Mouse (Mus musculus) lung, embryonic 16.5 days (tissue): ENCODE results near the gene 1700025F22Rik. TPM values are rescaled to one million over a fixed set of nuclear protein-coding genes. Genes with fewer than 3 reads are reported as not detected.
"Not testable (repeated sequence)": the region's sequence is repeated elsewhere in the genome, so short reads cannot be mapped to it uniquely, and the experiment has no call there.

Experiments
- ATAC-seq: fragments of 200-750 bp; cut with Nextera tagmentation; 2 replicates; pipeline ENCODE4 v1.8.0; 2017; ENCODE audit warnings: low read depth, mild to moderate bottlenecking, moderate library complexity
- H3K27ac ChIP-seq: fragments of 300-500 bp; sonication (generic); 2 replicates; pipeline ENCODE4 v1.5.1; 2014; ENCODE audit warnings: mild to moderate bottlenecking, control low read depth, low read length
- H3K27me3 ChIP-seq: fragments of 300-500 bp; sonication (generic); 2 replicates; pipeline ENCODE4 v1.6.1; 2014; ENCODE audit warnings: low read depth, low read length, mixed read lengths; ENCODE audit not compliant: control insufficient read depth, insufficient read depth
- H3K36me3 ChIP-seq: fragments of 300-500 bp; sonication (generic); 2 replicates; pipeline ENCODE4 v1.6.1; 2014; ENCODE audit warnings: low read length; ENCODE audit not compliant: control insufficient read depth, insufficient read depth
- H3K4me1 ChIP-seq: fragments of 300-500 bp; sonication (generic); replicated peaks from 2 replicates; pipeline ENCODE4 v1.6.1; 2014; ENCODE audit warnings: low read length, mixed read lengths; ENCODE audit not compliant: control insufficient read depth, insufficient read depth
- H3K4me2 ChIP-seq: fragments of 300-500 bp; sonication (generic); 2 replicates; pipeline ENCODE4 v1.6.1; 2014; ENCODE audit warnings: low read depth, low read length, control low read depth
- H3K4me3 ChIP-seq: fragments of 300-500 bp; sonication (generic); 2 replicates; pipeline ENCODE4 v1.5.1; 2014; ENCODE audit warnings: mild to moderate bottlenecking, low read length, control low read depth
- H3K9ac ChIP-seq: fragments of 300-500 bp; sonication (generic); 2 replicates; pipeline ENCODE4 v1.6.1; 2014; ENCODE audit warnings: low read length, control low read depth
- H3K9me3 ChIP-seq: fragments of 300-500 bp; sonication (generic); 2 replicates; pipeline ENCODE4 v1.6.1; 2016; ENCODE audit warnings: low read length; ENCODE audit not compliant: control insufficient read depth
- WGBS: fragments of 180-500 bp; shearing (Covaris S2); extraction: QIAGEN DNeasy Blood & Tissue Kit; methylation state at CpG from one replicate; pipeline ENCODE4 v1.1.7; 2014; 5-methylcytosine and 5-hydroxymethylcytosine counted together
- polyA plus RNA-seq: library from polyadenylated mRNA; unstranded; fragments of >200 nt; fragmentation: Nextera tagmentation; extraction: Ambion mirVana; gene quantifications from 2 replicates; pipeline ENCODE4 v1.2.1, GENCODE M21; 2015

Gene 1700025F22Rik
- polyA plus RNA-seq, 1 experiment from 2014 or later: not detected

DNA sequence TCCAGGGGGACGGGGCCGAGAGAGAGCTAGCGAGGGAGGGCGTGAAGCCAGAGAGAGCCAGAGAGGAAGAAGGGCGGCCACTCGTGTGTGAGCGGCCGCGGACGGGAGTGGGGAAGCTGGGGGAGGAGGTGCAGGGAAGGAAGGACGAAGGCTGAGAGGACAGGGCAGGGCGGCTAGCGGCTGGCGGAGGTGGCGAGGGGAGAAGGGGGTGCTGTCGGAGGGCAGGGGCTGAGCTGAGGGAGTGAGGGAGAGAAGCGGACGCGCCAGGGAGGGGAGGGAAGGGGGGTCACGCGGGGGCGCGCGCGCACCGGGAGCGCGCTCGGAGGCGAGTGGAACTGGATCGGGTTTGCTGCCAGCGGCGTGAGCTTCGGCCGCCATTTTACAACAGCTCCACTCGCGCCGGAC lies 44.1 kb downstream of the 1700025F22Rik start:
- peak; percentile 100 for ATAC-seq
- H3K4me1 ChIP-seq, H3K9me3 ChIP-seq, H3K36me3 ChIP-seq, H3K27ac ChIP-seq, H3K27me3 ChIP-seq: not testable (repeated sequence)
- H3K9ac ChIP-seq: peak overlapping the region; percentile 67
- H3K4me3 ChIP-seq: peak overlapping the region; percentile 47
- 2% methylated on average over 12 of the region's 38 CpGs for WGBS
- H3K4me2 ChIP-seq: peak overlapping the region; percentile 56

DNA sequence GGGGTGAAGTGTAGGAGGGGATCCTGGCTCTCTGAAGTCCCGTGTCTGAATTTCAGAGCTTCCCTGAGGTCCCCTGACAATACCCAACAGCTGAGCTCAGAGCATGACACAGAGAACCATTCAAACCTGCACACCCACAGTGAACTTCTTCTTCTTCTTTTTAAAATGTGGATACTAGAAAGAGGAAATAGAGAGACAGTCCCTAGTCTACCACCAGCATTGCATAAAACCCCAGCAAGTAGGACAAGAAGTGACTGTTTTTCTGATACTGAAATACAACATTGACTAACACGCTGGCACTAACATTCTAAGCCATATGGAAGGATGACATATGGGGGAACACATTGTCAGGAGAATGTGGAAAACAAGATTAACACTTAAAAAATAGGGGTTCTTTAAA lies 45.8 kb downstream of the 1700025F22Rik start:
- no peak overlapping the region for H3K27ac ChIP-seq
- H3K36me3 ChIP-seq: no peaks in the 10 kb centered on the region
- WGBS: 78% methylated on average over 2 of the region's 2 CpGs
- no peak overlapping the region for H3K9ac ChIP-seq
- no peak overlapping the region for H3K4me3 ChIP-seq
- H3K4me2 ChIP-seq: no peak overlapping the region
- H3K4me1 ChIP-seq: no peaks in the 10 kb centered on the region
- ATAC-seq: no peak
- H3K9me3 ChIP-seq: no peaks in the 10 kb centered on the region
- no peaks in the 10 kb centered on the region for H3K27me3 ChIP-seq

DNA sequence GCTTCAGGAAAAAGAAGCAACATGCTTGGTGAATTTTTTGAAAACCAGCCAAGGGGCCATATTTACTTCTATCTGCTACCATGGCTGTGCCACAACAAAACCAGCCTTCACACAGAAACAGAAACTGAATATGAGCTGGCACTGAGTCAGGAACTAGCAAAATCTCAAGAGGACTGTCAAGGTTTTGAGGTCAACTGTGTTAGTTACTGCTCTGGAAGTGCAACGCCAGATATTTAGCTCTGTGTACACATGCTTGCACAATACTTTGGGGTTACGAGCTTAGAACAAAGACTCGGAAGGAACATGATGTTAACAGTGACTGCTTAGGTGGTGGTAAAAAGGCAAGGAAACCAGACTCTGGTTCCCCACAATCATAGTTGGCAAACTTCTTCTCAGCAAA lies 57.4 kb downstream of the 1700025F22Rik start:
- Histone ChIP-seq H3K27ac (no peak overlapping the region), H3K36me3 (no peaks in the 10 kb centered on the region), H3K27me3 (no peaks in the 10 kb centered on the region), H3K9me3 (no peaks in the 10 kb centered on the region), H3K4me2 (no peak overlapping the region), H3K4me3 (no peak overlapping the region), H3K4me1 (no peaks in the 10 kb centered on the region), H3K9ac (no peak overlapping the region)
- WGBS: 57% methylated on average over 3 of the region's 3 CpGs
- ATAC-seq: peak; percentile 57

DNA sequence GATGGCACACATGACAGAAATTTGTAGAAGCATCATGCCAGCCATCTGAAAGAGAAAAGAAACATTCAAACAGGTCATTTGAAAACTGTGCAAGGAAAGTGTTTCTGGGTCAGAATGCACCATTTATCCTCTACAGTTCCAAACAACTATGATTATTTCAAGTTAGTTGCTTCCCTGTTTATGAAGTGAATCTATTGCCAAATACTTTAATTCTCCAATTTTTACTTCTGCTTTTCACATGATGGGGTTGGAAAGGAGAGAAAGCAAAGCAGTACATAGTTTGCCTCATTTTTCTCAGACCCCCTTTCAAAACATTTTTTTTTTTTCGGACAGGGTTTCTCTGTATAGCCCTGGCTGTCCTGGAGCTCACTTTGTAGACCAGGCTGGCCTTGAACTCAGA lies 63.2 kb downstream of the 1700025F22Rik start:
- no peak overlapping the region for H3K4me2 ChIP-seq
- WGBS: 59% methylated on average over 1 of the region's 1 CpGs
- no peak overlapping the region for H3K27ac ChIP-seq
- no peaks in the 10 kb centered on the region for H3K27me3 ChIP-seq
- H3K36me3 ChIP-seq: no peaks in the 10 kb centered on the region
- H3K4me3 ChIP-seq: no peak overlapping the region
- H3K9ac ChIP-seq: no peak overlapping the region
- H3K4me1 ChIP-seq: no peaks in the 10 kb centered on the region
- no peak for ATAC-seq
- H3K9me3 ChIP-seq: no peaks in the 10 kb centered on the region

DNA sequence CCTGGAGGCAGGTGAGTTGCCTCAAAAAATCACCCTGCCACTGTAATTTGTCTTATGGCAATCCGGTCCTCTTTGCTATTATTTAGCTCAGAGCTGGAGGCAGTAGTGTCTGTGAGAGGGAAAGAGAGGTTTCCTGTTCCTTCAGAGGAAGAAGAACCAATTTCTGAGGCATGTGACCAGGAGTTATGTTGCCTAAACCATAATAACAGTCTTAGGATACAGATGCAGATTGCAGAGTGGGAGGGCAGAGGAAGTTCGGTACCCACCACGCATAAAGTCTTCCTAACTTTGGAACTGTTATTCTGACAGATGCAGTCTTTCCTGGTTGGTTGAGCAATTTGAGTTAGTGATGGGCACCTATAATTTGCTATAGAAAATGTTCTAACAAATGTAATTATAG lies 66.7 kb downstream of the 1700025F22Rik start:
- no peak overlapping the region for H3K27ac ChIP-seq
- H3K4me1 ChIP-seq: no peaks in the 10 kb centered on the region
- H3K4me3 ChIP-seq: no peak overlapping the region
- no peaks in the 10 kb centered on the region for H3K9me3 ChIP-seq
- 80% methylated on average over 3 of the region's 3 CpGs for WGBS
- peaks cover 3% of the 10 kb centered on the region for H3K27me3 ChIP-seq
- ATAC-seq: no peak
- H3K36me3 ChIP-seq: no peaks in the 10 kb centered on the region
- H3K9ac ChIP-seq: no peak overlapping the region
- H3K4me2 ChIP-seq: no peak overlapping the region

DNA sequence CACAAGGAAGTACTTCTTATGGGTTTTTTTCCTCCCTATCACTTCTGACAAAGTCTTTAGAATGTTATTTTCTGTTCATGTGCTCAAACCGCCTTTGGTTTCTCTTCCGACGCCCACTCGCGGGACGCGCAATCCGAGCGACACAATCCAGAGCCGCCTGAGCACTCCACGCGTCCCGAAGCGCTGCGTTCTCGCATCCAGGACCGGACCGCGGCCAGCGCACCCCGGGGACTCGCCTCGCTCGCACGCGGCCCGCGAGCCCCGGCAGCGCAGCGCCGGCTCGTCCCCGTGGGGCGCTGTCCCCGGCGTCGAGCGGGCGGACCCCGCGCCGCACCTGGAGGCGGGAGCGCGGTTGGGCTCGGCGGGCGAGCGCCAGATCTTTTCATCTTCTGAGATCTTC lies 73.0 kb downstream of the 1700025F22Rik start:
- H3K36me3 ChIP-seq, H3K9me3 ChIP-seq, H3K9ac ChIP-seq, H3K27ac ChIP-seq, H3K4me1 ChIP-seq, H3K27me3 ChIP-seq: not testable (repeated sequence)
- peak; percentile 47; the same call in 1 of the 2 replicates for ATAC-seq
- Histone ChIP-seq H3K4me2 (peak overlapping the region; percentile 52), H3K4me3 (peak overlapping the region; percentile 38)
- 1% methylated on average over 49 of the region's 50 CpGs for WGBS

Other genes with a start within 250 kb of the 1700025F22Rik start
- not detected in 2 replicates for gene Zp1, start 244.7 kb downstream of the 1700025F22Rik start, polyA plus RNA-seq
- 0.11 and 0.16 TPM in 2 replicates for gene Ptgdr2, start 228.2 kb downstream of the 1700025F22Rik start, polyA plus RNA-seq
- 22.6 and 23.9 TPM in 2 replicates for gene Ccdc86, start 216.1 kb downstream of the 1700025F22Rik start, polyA plus RNA-seq
- not detected in 2 replicates for gene Ms4a10, start 190.7 kb downstream of the 1700025F22Rik start, polyA plus RNA-seq
- not detected in 2 replicates for gene Ms4a15, start 172.1 kb downstream of the 1700025F22Rik start, polyA plus RNA-seq
- not detected in 2 replicates for gene Ms4a18, start 147.3 kb downstream of the 1700025F22Rik start, polyA plus RNA-seq
- 0.33 TPM in 1 of 2 replicates, not detected in the other for gene Ms4a8a, start 84.2 kb downstream of the 1700025F22Rik start, polyA plus RNA-seq
- not detected in 2 replicates for gene 1700017D01Rik, start 34.4 kb downstream of the 1700025F22Rik start, polyA plus RNA-seq
- gene Ms4a13, start 31.4 kb upstream of the 1700025F22Rik start, polyA plus RNA-seq: not detected in 2 replicates
- not detected in 2 replicates for gene Ms4a12, start 67.1 kb upstream of the 1700025F22Rik start, polyA plus RNA-seq
- not detected in 2 replicates for gene Ms4a1, start 100.9 kb upstream of the 1700025F22Rik start, polyA plus RNA-seq
- gene Ms4a5, start 118.6 kb upstream of the 1700025F22Rik start, polyA plus RNA-seq: not detected in 2 replicates
- gene Ms4a14, start 149.1 kb upstream of the 1700025F22Rik start, polyA plus RNA-seq: 0.09 TPM in 1 of 2 replicates, not detected in the other
- gene Ms4a7, start 170.8 kb upstream of the 1700025F22Rik start, polyA plus RNA-seq: 3.3 and 3.6 TPM in 2 replicates
- gene Ms4a4a, start 210.2 kb upstream of the 1700025F22Rik start, polyA plus RNA-seq: 6.1 and 6.7 TPM in 2 replicates
- 0.62 and 0.78 TPM in 2 replicates for gene Ms4a4c, start 239.4 kb upstream of the 1700025F22Rik start, polyA plus RNA-seq